Mouse (Mus musculus) brain, embryonic 14.5 days (tissue): Measurements from ENCODE around the gene Sox1. TPM values are rescaled to one million over a fixed set of nuclear protein-coding genes. Genes with fewer than 3 reads are reported as not detected.

Source experiments
- DNase-seq: peaks from one replicate; pipeline ENCODE4 v3.0.0-alpha.2; 2011; ENCODE audit warnings: low read depth
- CTCF ChIP-seq: fragments of 200-500 bp; IDR thresholded peaks from 2 replicates; pipeline ENCODE4 v1.5.1; 2012; ENCODE audit warnings: inconsistent platforms, mild to moderate bottlenecking, moderate library complexity, borderline replicate concordance; ENCODE audit not compliant: insufficient read depth, insufficient read length; ENCODE audit errors: extremely low read depth
- POLR2A ChIP-seq: fragments of 200-500 bp; IDR thresholded peaks from 2 replicates; pipeline ENCODE4 v1.6.1; 2012; ENCODE audit warnings: mild to moderate bottlenecking, inconsistent platforms, borderline replicate concordance; ENCODE audit not compliant: poor library complexity, insufficient read depth, insufficient read length, severe bottlenecking; ENCODE audit errors: extremely low read depth
- polyA plus RNA-seq: library from polyadenylated mRNA; depleted of rRNA; stranded (reverse); fragments of >200 nt; gene quantifications from 2 replicates; pipeline ENCODE4 v1.2.3, GENCODE M21; 2012

Gene Sox1
- polyA plus RNA-seq, 1 experiment, result 23.5 TPM

GRCm38 (mm10) chr8:12383979-12384890, 10.9 kb upstream of the Sox1 start:
- TF ChIP-seq CTCF (no peak), POLR2A (no peak)

GRCm38 (mm10) chr8:12384996-12385685, 10.0 kb upstream of the Sox1 start:
- DNase-seq, result peak; percentile 83
- no peak for TF ChIP-seq CTCF
- 0 out of 2 replicates have a peak, but pooled peaks have one; percentile 2 for TF ChIP-seq POLR2A

More at GRCm38 (mm10) chr8:12383979-12384890, 10.9 kb upstream of the Sox1 start:
- peak; percentile 81 for DNase-seq

- peak; percentile 56 for DNase-seq
Measured at GRCm38 (mm10) chr8:12385686-12386488, 9.2 kb upstream of the Sox1 start.

DNA sequence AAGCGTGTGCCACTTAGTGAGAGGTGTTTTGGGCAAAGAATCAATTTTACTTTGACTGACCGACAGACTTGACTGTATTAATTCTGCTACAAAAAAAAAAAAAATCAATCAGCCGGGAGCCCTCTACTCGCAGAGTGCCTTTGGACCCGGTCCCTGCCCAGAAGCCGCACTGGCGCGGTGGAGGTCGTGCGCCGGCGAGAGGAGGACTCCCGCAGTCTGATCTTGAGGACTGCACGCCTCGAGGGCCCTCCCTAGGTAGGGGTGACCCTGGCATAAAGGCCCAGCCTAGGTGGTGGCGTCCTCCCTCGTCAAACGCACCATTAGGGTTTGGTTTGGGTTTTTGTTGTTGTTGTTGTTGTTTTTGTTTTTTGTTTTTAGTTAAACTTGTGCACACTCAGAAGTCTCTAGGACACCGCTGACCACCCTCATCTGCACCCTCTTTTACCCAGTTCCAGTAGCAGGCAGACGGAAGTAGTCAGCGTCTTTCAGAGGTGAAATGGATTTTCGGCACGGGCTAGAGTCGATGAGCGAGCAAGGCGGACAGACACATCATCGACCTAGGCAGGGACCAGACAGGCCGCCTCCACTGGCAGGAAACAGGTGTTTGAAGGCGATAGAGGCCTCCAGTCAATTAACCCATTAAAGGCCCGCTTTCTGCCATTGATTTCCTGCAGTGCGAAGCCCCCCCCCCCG, 8.4 kb upstream of the Sox1 start:
- DNase-seq, result peak; percentile 67
- no peak for TF ChIP-seq CTCF
- no peak for TF ChIP-seq POLR2A

More at GRCm38 (mm10) chr8:12385686-12386488, 9.2 kb upstream of the Sox1 start:
- TF ChIP-seq CTCF (no peak), POLR2A (no peak)

DNA sequence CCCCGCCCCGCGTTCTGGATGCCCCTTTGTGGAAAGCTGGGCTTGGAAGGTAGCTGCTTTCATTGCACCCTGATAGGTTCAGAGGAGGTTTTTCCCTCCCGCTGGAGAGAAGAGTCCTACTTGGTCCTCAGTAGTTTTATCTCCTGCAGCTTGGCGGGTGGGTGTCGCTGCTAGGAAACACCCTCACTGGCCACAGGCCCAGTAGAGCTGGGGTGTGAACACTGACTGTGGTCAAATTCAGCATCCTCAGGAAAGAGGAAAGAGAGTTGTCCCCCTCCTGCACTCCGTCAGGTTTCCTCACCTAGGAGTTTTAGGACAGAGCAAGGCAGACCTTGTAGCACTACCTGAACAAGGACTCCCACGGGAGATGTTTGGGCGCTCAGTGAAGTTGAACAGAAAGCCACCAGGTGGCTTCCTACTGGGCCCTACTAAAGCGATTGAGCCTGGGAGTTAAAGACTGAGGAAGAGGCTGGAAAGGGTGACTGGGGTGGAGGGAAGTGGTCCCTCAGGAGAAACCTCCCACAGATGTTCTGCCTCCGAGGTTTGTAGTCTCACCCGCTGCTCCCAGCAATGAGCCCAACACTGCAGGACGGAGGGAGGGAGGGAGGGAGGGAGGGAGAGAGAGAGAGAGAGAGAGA, 7.8 kb upstream of the Sox1 start:
- TF ChIP-seq POLR2A (no peak), CTCF (no peak; the same call in 1 of the 2 replicates)
- peak; percentile 35 for DNase-seq

DNA sequence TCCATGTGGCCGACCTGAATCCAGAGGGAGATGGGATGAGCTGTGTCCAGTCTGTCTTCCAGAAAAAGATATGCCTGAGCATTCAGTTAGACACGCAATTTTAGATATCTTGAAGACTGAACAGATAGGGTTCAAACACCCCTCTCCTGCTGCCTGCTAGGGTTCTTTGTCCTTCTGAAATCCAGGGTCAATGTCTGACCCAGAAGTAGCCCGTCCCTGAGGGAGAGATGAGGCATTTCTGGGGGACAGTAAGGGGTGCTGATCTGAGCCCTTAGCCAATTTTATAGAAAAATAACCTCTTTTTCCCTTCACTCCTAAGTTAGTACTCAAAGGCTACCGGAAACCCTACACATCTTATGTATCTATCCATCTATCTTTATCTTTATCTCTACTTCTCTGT, 7.2 kb upstream of the Sox1 start:
- DNase-seq, result peak; percentile 23
- TF ChIP-seq CTCF (no peak), POLR2A (no peak)

DNA sequence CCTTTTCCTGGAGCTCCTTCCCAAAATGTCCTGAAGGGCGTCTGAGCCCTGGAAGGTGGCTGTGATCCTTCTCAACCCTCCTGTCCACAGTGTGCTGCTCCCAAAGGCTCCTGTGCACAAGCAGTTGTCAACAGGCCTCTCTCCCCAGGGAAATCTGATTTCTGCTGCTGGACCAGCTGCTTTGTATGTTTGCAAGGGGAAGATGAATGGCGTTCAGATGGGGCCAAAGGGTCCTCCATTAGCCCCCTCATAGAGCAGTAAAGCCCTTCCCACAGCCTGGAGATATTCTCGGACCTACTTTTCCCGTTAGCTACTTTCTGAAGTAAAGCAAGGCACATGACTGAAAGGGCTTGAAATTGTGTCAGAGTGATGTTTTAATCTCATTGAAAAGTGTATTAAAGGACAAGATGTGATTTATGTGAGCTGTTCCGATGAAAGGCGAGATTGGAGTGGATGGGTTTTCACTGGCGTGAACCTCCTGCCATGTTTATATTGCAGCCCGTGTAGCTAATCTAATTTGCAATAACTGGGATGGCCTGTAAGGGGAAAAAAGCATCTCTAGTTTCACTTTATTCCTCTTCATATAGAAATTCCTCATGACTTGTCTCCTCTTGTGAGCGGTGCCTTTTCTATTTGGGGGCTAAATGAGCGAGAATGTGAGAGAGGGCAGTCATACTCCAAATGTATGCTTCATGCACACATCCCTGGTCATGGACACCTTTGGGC, 6.5 kb upstream of the Sox1 start:
- no peak for TF ChIP-seq CTCF
- peak; percentile 63 for DNase-seq

DNA sequence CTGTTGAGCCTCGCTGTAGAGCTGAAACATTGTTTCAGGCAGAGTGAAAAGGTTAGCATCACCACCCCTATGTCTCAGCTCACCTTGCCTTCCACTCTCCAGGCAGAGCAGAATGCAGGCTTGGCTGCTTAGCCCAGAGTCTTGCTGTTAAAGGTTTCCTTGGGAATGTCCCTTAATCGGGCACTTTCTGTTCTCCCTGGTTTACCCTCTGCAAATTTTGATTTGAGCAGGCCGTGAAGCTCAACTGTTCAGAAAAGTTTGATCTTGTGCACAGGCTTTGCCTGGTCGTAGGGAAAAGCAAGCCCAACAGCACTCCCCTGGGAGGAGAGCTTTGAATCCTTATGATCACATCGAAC, 6.0 kb upstream of the Sox1 start:
- peak; percentile 63 for DNase-seq

DNA sequence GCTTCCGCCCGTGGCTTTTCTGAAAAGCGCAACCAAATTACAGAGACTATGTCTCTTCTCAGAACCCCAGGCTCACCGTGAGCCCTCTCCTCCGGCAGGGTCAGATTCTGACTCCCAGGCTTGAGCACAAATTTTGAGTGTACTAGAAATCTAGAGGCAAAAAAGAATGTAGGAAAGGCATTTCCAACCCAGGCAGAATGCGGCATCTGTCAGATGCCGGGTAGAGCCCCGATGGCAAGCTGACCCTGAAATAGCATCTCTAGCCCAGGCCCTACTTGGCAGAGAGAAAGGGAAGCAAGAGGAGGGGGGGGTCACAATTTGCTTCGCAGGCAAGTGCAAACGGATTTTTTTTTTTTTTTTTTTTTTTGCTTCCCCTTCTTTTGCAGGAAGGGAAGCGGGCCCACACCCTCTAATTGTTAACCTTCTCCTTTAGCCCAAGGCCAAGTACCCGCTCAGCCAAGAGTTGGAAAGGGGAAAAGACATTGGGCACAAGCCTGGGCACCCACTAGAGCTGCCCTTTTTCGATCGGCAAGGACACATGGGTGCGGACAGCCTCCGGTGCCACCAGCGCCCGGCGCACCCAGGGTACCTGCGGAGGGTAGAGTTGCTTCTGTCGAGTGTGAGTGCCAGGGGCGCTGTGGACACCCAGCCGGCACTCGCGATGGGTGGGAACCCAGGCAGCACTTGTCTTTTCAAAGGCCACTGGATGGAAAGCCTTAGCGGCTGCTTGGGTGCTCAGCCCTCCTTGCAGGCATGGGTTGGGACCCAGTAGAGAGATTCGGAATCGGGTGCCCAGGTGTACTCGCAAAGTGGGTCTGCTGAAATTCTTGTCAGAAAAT, 5.1 kb upstream of the Sox1 start:
- TF ChIP-seq POLR2A (no peak), CTCF (no peak)
- peak; percentile 73 for DNase-seq

More for the DNA sequence above, 6.0 kb upstream of the Sox1 start:
- TF ChIP-seq POLR2A (no peak), CTCF (no peak)
